Mouse (Mus musculus) hindbrain, embryonic 12.5 days (tissue): ENCODE measurements around the gene Fbln1. TPM values are rescaled to one million over a fixed set of nuclear protein-coding genes. Genes with fewer than 3 reads are reported as not detected.

ENCODE experiments used
- ATAC-seq: fragments of 200-750 bp; cut with Nextera tagmentation; 2 replicates; pipeline ENCODE4 v1.8.0; 2017; ENCODE audit warnings: moderate TSS enrichment; ENCODE audit not compliant: low FRiP score
- H3K27ac ChIP-seq: fragments of 300-500 bp; sonication (generic); 2 replicates; pipeline ENCODE4 v1.5.1; 2016; ENCODE audit warnings: mild to moderate bottlenecking
- H3K27me3 ChIP-seq: fragments of 300-500 bp; sonication (generic); 2 replicates; pipeline ENCODE4 v1.6.1; 2016; ENCODE audit warnings: mild to moderate bottlenecking
- H3K36me3 ChIP-seq: fragments of 300-500 bp; sonication (generic); 2 replicates; pipeline ENCODE4 v1.6.1; 2016; ENCODE audit warnings: mild to moderate bottlenecking
- H3K4me1 ChIP-seq: fragments of 300-500 bp; sonication (generic); 2 replicates; pipeline ENCODE4 v1.6.1; 2016
- H3K4me2 ChIP-seq: fragments of 300-500 bp; sonication (generic); replicated peaks from 2 replicates; pipeline ENCODE4 v1.6.1; 2016; ENCODE audit warnings: mild to moderate bottlenecking
- H3K4me3 ChIP-seq: fragments of 300-500 bp; sonication (generic); 2 replicates; pipeline ENCODE4 v1.5.1; 2016; ENCODE audit warnings: mild to moderate bottlenecking
- H3K9ac ChIP-seq: fragments of 300-500 bp; sonication (generic); 2 replicates; pipeline ENCODE4 v1.6.1; 2016; ENCODE audit warnings: mild to moderate bottlenecking, moderate library complexity
- H3K9me3 ChIP-seq: fragments of 300-500 bp; sonication (generic); replicated peaks from 2 replicates; pipeline ENCODE4 v1.6.1; 2016; ENCODE audit warnings: mild to moderate bottlenecking
- WGBS: fragments of 180-500 bp; shearing (Covaris S2); methylation state at CpG from one replicate; pipeline ENCODE4 v1.1.7; 2016; 5-methylcytosine and 5-hydroxymethylcytosine counted together
- polyA plus RNA-seq: library from polyadenylated mRNA; unstranded; fragments of >200 nt; fragmentation: Nextera tagmentation; extraction: Ambion mirVana; gene quantifications from 2 replicates; pipeline ENCODE4 v1.2.1, GENCODE M21; 2016

The Fbln1 gene
- polyA plus RNA-seq, 1 experiment from 2014 or later: 110 TPM

GRCm38 (mm10) chr15:85208332-85208731 is 2.6 kb downstream of the Fbln1 start:
- 20% methylated on average over 10 of the region's 10 CpGs for WGBS
- H3K9me3 ChIP-seq: peaks cover 8% of the 10 kb centered on the region
- H3K4me2 ChIP-seq: peak overlapping the region; percentile 94
- ATAC-seq: no peak
- peak overlapping the region; percentile 73; the same call in 1 of the 2 replicates for H3K27ac ChIP-seq
- H3K27me3 ChIP-seq: peaks cover 14% of the 10 kb centered on the region
- H3K4me3 ChIP-seq: peak overlapping the region; percentile 66; the same call in 1 of the 2 replicates
- H3K36me3 ChIP-seq: peaks cover 14% of the 10 kb centered on the region; the same call in 1 of the 2 replicates
- peaks cover 24% of the 10 kb centered on the region for H3K4me1 ChIP-seq
- H3K9ac ChIP-seq: peak overlapping the region; percentile 41; the same call in 1 of the 2 replicates

GRCm38 (mm10) chr15:85209341-85209740 is 3.6 kb downstream of the Fbln1 start:
- Histone ChIP-seq H3K4me3 (no peak overlapping the region), H3K27ac (no peak overlapping the region), H3K4me2 (no peak overlapping the region), H3K27me3 (peaks cover 7% of the 10 kb centered on the region; the same call in 1 of the 2 replicates), H3K9ac (no peak overlapping the region), H3K4me1 (peaks cover 24% of the 10 kb centered on the region), H3K36me3 (peaks cover 16% of the 10 kb centered on the region; the same call in 1 of the 2 replicates), H3K9me3 (peaks cover 8% of the 10 kb centered on the region)
- no peak for ATAC-seq
- WGBS: 85% methylated on average over 3 of the region's 3 CpGs

GRCm38 (mm10) chr15:85210686-85211085 is 4.9 kb downstream of the Fbln1 start:
- Histone ChIP-seq H3K27ac (no peak overlapping the region), H3K27me3 (no peaks in the 10 kb centered on the region), H3K36me3 (peaks cover 29% of the 10 kb centered on the region), H3K4me1 (peaks cover 24% of the 10 kb centered on the region), H3K9ac (no peak overlapping the region), H3K4me2 (no peak overlapping the region), H3K9me3 (peaks cover 20% of the 10 kb centered on the region), H3K4me3 (no peak overlapping the region)
- WGBS: 88% methylated on average over 12 of the region's 12 CpGs
- ATAC-seq: no peak

- no peak overlapping the region for H3K4me3 ChIP-seq
- H3K36me3 ChIP-seq: peaks cover 34% of the 10 kb centered on the region
- no peak for ATAC-seq
- H3K4me1 ChIP-seq: peaks cover 24% of the 10 kb centered on the region
- peaks cover 26% of the 10 kb centered on the region for H3K9me3 ChIP-seq
- 95% methylated on average over 18 of the region's 18 CpGs for WGBS
- H3K9ac ChIP-seq: no peak overlapping the region
- H3K4me2 ChIP-seq: no peak overlapping the region
- no peaks in the 10 kb centered on the region for H3K27me3 ChIP-seq
- no peak overlapping the region for H3K27ac ChIP-seq
Observed at GRCm38 (mm10) chr15:85211101-85211760, 5.5 kb downstream of the Fbln1 start.

GRCm38 (mm10) chr15:85216069-85216813 is 10.5 kb downstream of the Fbln1 start:
- H3K9ac ChIP-seq: no peak overlapping the region
- no peak overlapping the region for H3K4me2 ChIP-seq
- H3K9me3 ChIP-seq: peaks cover 28% of the 10 kb centered on the region
- no peak for ATAC-seq
- no peaks in the 10 kb centered on the region for H3K27me3 ChIP-seq
- no peak overlapping the region for H3K27ac ChIP-seq
- H3K4me1 ChIP-seq: peaks cover 5% of the 10 kb centered on the region; the same call in 1 of the 2 replicates
- WGBS: 94% methylated on average over 7 of the region's 7 CpGs
- no peak overlapping the region for H3K4me3 ChIP-seq
- H3K36me3 ChIP-seq: peaks cover 28% of the 10 kb centered on the region

GRCm38 (mm10) chr15:85218617-85219265 is 13.0 kb downstream of the Fbln1 start:
- no peak for ATAC-seq
- peaks cover 7% of the 10 kb centered on the region; the same call in 1 of the 2 replicates for H3K4me1 ChIP-seq
- H3K36me3 ChIP-seq: peaks cover 19% of the 10 kb centered on the region
- no peak overlapping the region for H3K27ac ChIP-seq
- H3K4me3 ChIP-seq: no peak overlapping the region
- no peaks in the 10 kb centered on the region for H3K27me3 ChIP-seq
- H3K4me2 ChIP-seq: no peak overlapping the region
- peaks cover 20% of the 10 kb centered on the region for H3K9me3 ChIP-seq
- 76% methylated on average over 5 of the region's 5 CpGs for WGBS
- H3K9ac ChIP-seq: no peak overlapping the region

- ATAC-seq: no peak
- H3K36me3 ChIP-seq: peaks cover 23% of the 10 kb centered on the region
- no peak overlapping the region for H3K27ac ChIP-seq
Observed at GRCm38 (mm10) chr15:85220371-85220770, 14.6 kb downstream of the Fbln1 start.

GRCm38 (mm10) chr15:85221115-85221854 is 15.5 kb downstream of the Fbln1 start:
- no peak overlapping the region for H3K4me2 ChIP-seq
- peaks cover 2% of the 10 kb centered on the region; the same call in 1 of the 2 replicates for H3K9me3 ChIP-seq
- WGBS: 70% methylated on average over 12 of the region's 12 CpGs
- no peak overlapping the region for H3K27ac ChIP-seq
- H3K36me3 ChIP-seq: peaks cover 22% of the 10 kb centered on the region; the same call in 1 of the 2 replicates
- no peaks in the 10 kb centered on the region for H3K27me3 ChIP-seq
- H3K4me1 ChIP-seq: peaks cover 7% of the 10 kb centered on the region; the same call in 1 of the 2 replicates
- H3K9ac ChIP-seq: no peak overlapping the region
- no peak for ATAC-seq
- H3K4me3 ChIP-seq: no peak overlapping the region

More at GRCm38 (mm10) chr15:85220371-85220770, 14.6 kb downstream of the Fbln1 start:
- Histone ChIP-seq H3K4me3 (no peak overlapping the region), H3K9me3 (peaks cover 11% of the 10 kb centered on the region), H3K27me3 (no peaks in the 10 kb centered on the region), H3K4me2 (no peak overlapping the region), H3K9ac (no peak overlapping the region), H3K4me1 (peaks cover 7% of the 10 kb centered on the region; the same call in 1 of the 2 replicates)
- 93% methylated on average over 6 of the region's 6 CpGs for WGBS

GRCm38 (mm10) chr15:85225693-85226092 is 19.9 kb downstream of the Fbln1 start:
- Histone ChIP-seq H3K4me2 (no peak overlapping the region), H3K4me3 (no peak overlapping the region), H3K36me3 (peaks cover 35% of the 10 kb centered on the region; the same call in 1 of the 2 replicates), H3K4me1 (peaks cover 7% of the 10 kb centered on the region; the same call in 1 of the 2 replicates), H3K9ac (no peak overlapping the region), H3K9me3 (no peaks in the 10 kb centered on the region), H3K27me3 (no peaks in the 10 kb centered on the region), H3K27ac (no peak overlapping the region)
- WGBS: 95% methylated on average over 3 of the region's 3 CpGs
- ATAC-seq: no peak

- H3K9ac ChIP-seq: no peak overlapping the region
- no peak overlapping the region for H3K4me2 ChIP-seq
- no peaks in the 10 kb centered on the region for H3K4me1 ChIP-seq
- H3K9me3 ChIP-seq: no peaks in the 10 kb centered on the region
- H3K36me3 ChIP-seq: peaks cover 42% of the 10 kb centered on the region; the same call in 1 of the 2 replicates
- 83% methylated on average over 7 of the region's 7 CpGs for WGBS
- ATAC-seq: no peak
- no peaks in the 10 kb centered on the region for H3K27me3 ChIP-seq
- no peak overlapping the region for H3K4me3 ChIP-seq
- H3K27ac ChIP-seq: no peak overlapping the region
Observed at GRCm38 (mm10) chr15:85226841-85227240, 21.1 kb downstream of the Fbln1 start.

- H3K27me3 ChIP-seq: no peaks in the 10 kb centered on the region
- 89% methylated on average over 3 of the region's 3 CpGs for WGBS
- H3K27ac ChIP-seq: no peak overlapping the region
- no peaks in the 10 kb centered on the region for H3K4me1 ChIP-seq
- no peak overlapping the region for H3K4me3 ChIP-seq
- peaks cover 45% of the 10 kb centered on the region for H3K36me3 ChIP-seq
- no peaks in the 10 kb centered on the region for H3K9me3 ChIP-seq
- H3K4me2 ChIP-seq: no peak overlapping the region
- no peak for ATAC-seq
- no peak overlapping the region for H3K9ac ChIP-seq
Observed at GRCm38 (mm10) chr15:85228568-85228967, 22.8 kb downstream of the Fbln1 start.
